Mouse (Mus musculus) intestine, embryonic 15.5 days (tissue): ENCODE data around the gene Rad50. TPM values are rescaled to one million over a fixed set of nuclear protein-coding genes. Genes with fewer than 3 reads are reported as not detected.

ENCODE experiments used
- ATAC-seq: fragments of 200-750 bp; cut with Nextera tagmentation; 2 replicates; pipeline ENCODE4 v1.8.0; 2017; ENCODE audit warnings: moderate TSS enrichment, moderate library complexity
- H3K27ac ChIP-seq: fragments of 300-500 bp; sonication (generic); 2 replicates; pipeline ENCODE4 v1.5.1; 2015; ENCODE audit warnings: mild to moderate bottlenecking, inconsistent platforms
- H3K27me3 ChIP-seq: fragments of 300-500 bp; sonication (generic); replicated peaks from 2 replicates; pipeline ENCODE4 v1.6.1; 2015; ENCODE audit warnings: inconsistent platforms
- H3K36me3 ChIP-seq: fragments of 300-500 bp; sonication (generic); 2 replicates; pipeline ENCODE4 v1.6.1; 2015; ENCODE audit warnings: inconsistent platforms
- H3K4me1 ChIP-seq: fragments of 300-500 bp; sonication (generic); replicated peaks from 2 replicates; pipeline ENCODE4 v1.6.1; 2015; ENCODE audit warnings: inconsistent platforms
- H3K4me2 ChIP-seq: fragments of 300-500 bp; sonication (generic); replicated peaks from 2 replicates; pipeline ENCODE4 v1.6.1; 2015; ENCODE audit warnings: mild to moderate bottlenecking, inconsistent platforms
- H3K4me3 ChIP-seq: fragments of 300-500 bp; sonication (generic); replicated peaks from 2 replicates; pipeline ENCODE4 v1.5.1; 2015; ENCODE audit warnings: inconsistent platforms
- H3K9ac ChIP-seq: fragments of 300-500 bp; sonication (generic); 2 replicates; pipeline ENCODE4 v1.6.1; 2015; ENCODE audit warnings: inconsistent platforms
- H3K9me3 ChIP-seq: fragments of 300-500 bp; sonication (generic); 2 replicates; pipeline ENCODE4 v1.6.1; 2016; ENCODE audit warnings: inconsistent platforms
- WGBS: fragments of 180-500 bp; shearing (Covaris S2); methylation state at CpG from one replicate; pipeline ENCODE4 v1.1.7; 2015; 5-methylcytosine and 5-hydroxymethylcytosine counted together
- polyA plus RNA-seq: library from polyadenylated mRNA; unstranded; fragments of >200 nt; fragmentation: Nextera tagmentation; extraction: Ambion mirVana; gene quantifications from 2 replicates; pipeline ENCODE4 v1.2.1, GENCODE M21; 2015

Gene Rad50
- polyA plus RNA-seq, 1 experiment from 2014 or later: 35.4 TPM

DNA sequence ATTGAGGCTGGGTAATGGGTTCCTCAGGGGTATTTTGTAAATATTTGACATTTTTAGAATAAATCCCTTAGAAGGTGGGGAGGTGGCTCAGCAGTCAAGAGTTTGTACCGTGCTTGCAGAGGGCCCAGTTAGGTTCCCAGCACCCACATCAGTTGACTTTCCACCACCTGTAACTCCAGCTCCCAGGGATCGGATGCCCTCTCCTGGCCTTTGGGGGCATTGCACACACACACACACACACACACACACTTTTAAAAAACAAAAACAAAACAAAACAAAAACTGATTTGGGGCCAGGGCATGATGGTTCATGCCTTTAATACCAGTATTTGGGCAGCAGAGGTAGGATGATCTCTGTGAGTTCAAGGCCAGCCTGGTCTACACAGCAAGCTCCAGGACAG is 83.0 kb downstream of the Rad50 start:
- no peaks in the 10 kb centered on the region for H3K36me3 ChIP-seq
- H3K4me2 ChIP-seq: no peak overlapping the region
- H3K27me3 ChIP-seq: no peaks in the 10 kb centered on the region
- no peaks in the 10 kb centered on the region for H3K4me1 ChIP-seq
- no peak overlapping the region for H3K27ac ChIP-seq
- no peak overlapping the region for H3K9ac ChIP-seq
- no peak overlapping the region for H3K4me3 ChIP-seq
- H3K9me3 ChIP-seq: no peaks in the 10 kb centered on the region
- ATAC-seq: no peak
- whole genome bisulfite sequencing: 95% methylated on average over 2 of the region's 2 CpGs

DNA sequence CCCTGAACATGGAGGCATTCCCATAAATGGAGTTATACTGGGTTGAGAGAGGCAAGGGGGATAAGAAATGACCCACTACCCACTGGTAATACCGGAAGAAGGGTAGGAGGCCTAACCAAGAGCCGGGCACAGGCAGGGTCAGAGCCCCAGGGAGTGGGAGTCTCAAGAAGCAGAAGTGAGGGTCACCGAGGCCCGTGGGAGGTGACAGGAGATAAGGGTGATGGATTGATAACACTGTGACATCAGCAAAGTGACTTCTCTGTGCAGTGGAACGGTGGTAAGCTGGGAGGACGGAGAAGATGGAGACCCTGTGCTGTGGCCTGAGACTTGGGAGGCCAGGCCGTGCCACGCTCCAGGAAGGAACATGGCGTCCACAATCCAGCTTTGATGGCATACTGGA is 83.5 kb downstream of the Rad50 start:
- 78% methylated on average over 9 of the region's 9 CpGs for WGBS
- H3K36me3 ChIP-seq: no peaks in the 10 kb centered on the region
- no peak overlapping the region for H3K4me2 ChIP-seq
- H3K9me3 ChIP-seq: no peaks in the 10 kb centered on the region
- no peak for ATAC-seq
- no peak overlapping the region for H3K4me3 ChIP-seq
- H3K27me3 ChIP-seq: no peaks in the 10 kb centered on the region
- no peak overlapping the region for H3K27ac ChIP-seq
- no peaks in the 10 kb centered on the region for H3K4me1 ChIP-seq
- H3K9ac ChIP-seq: no peak overlapping the region

DNA sequence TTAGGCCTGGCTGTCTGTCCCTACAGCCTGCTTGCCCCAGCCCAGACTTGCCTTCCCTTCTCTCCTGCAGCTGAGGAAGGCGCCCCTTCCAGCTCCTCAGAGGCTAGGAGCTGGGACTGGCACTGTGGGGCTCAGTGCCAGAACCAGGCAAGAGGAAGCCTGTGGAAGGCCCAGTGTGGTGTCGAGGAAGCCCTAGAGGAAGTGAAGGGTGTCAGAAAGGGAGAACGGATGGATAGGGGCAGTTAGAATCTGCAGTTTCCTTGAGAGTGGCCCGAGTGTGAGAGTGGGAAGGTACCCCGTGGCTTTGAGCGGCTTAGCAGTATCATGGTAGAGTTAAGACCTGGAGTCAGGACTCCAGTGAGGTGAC is 84.7 kb downstream of the Rad50 start:
- Histone ChIP-seq H3K36me3 (no peaks in the 10 kb centered on the region), H3K9ac (no peak overlapping the region), H3K4me3 (no peak overlapping the region), H3K4me1 (no peaks in the 10 kb centered on the region), H3K9me3 (no peaks in the 10 kb centered on the region), H3K4me2 (no peak overlapping the region), H3K27me3 (no peaks in the 10 kb centered on the region), H3K27ac (no peak overlapping the region)
- WGBS: 75% methylated on average over 6 of the region's 6 CpGs
- no peak for ATAC-seq

GRCm38 (mm10) chr11:53621582-53622439 is 85.3 kb downstream of the Rad50 start:
- Histone ChIP-seq H3K36me3 (no peaks in the 10 kb centered on the region), H3K27ac (no peak overlapping the region), H3K4me2 (no peak overlapping the region), H3K9me3 (no peaks in the 10 kb centered on the region), H3K9ac (no peak overlapping the region), H3K4me1 (no peaks in the 10 kb centered on the region), H3K4me3 (no peak overlapping the region), H3K27me3 (no peaks in the 10 kb centered on the region)
- WGBS: 90% methylated on average over 11 of the region's 11 CpGs
- no peak for ATAC-seq

GRCm38 (mm10) chr11:53620094-53620493 is 87.0 kb downstream of the Rad50 start:
- WGBS: 88% methylated on average over 4 of the region's 4 CpGs
- H3K9ac ChIP-seq: no peak overlapping the region
- ATAC-seq: no peak

GRCm38 (mm10) chr11:53619428-53619827 is 87.7 kb downstream of the Rad50 start:
- Histone ChIP-seq H3K4me1 (no peaks in the 10 kb centered on the region), H3K4me2 (no peak overlapping the region), H3K36me3 (no peaks in the 10 kb centered on the region), H3K27me3 (no peaks in the 10 kb centered on the region), H3K9ac (no peak overlapping the region), H3K4me3 (no peak overlapping the region), H3K27ac (no peak overlapping the region), H3K9me3 (no peaks in the 10 kb centered on the region)
- ATAC-seq: no peak
- 68% methylated on average over 6 of the region's 6 CpGs for WGBS

More at GRCm38 (mm10) chr11:53620094-53620493, 87.0 kb downstream of the Rad50 start:
- Histone ChIP-seq H3K4me3 (no peak overlapping the region), H3K27ac (no peak overlapping the region), H3K9me3 (no peaks in the 10 kb centered on the region), H3K36me3 (no peaks in the 10 kb centered on the region), H3K4me2 (no peak overlapping the region), H3K4me1 (no peaks in the 10 kb centered on the region), H3K27me3 (no peaks in the 10 kb centered on the region)

- Histone ChIP-seq H3K9ac (no peak within 1 kb of the TSS), H3K4me3 (no peak within 1 kb of the TSS), H3K4me2 (no peak within 1 kb of the TSS), H3K27me3 (no peaks in the 10 kb centered on the region), H3K27ac (no peak within 1 kb of the TSS), H3K36me3 (no peaks in the 10 kb centered on the region), H3K9me3 (no peaks in the 10 kb centered on the region), H3K4me1 (no peaks in the 10 kb centered on the region)
- ATAC-seq: no peak
- 74% methylated on average over 7 of the region's 7 CpGs for WGBS
Measured at GRCm38 (mm10) chr11:53618619-53619198, 88.4 kb downstream of the Rad50 start, which contains the start of gene Il4. Il4 (minus strand) TSS chr11:53618669.

- 69% methylated on average over 4 of the region's 4 CpGs for WGBS
- no peaks in the 10 kb centered on the region for H3K4me1 ChIP-seq
- no peaks in the 10 kb centered on the region for H3K9me3 ChIP-seq
- H3K27me3 ChIP-seq: no peaks in the 10 kb centered on the region
- H3K9ac ChIP-seq: no peak overlapping the region
- H3K36me3 ChIP-seq: no peaks in the 10 kb centered on the region
- H3K27ac ChIP-seq: no peak overlapping the region
- H3K4me2 ChIP-seq: no peak overlapping the region
- no peak for ATAC-seq
- H3K4me3 ChIP-seq: no peak overlapping the region
Measured at GRCm38 (mm10) chr11:53617562-53618109, 89.5 kb downstream of the Rad50 start.

GRCm38 (mm10) chr11:53616748-53617558 is 90.2 kb downstream of the Rad50 start:
- Histone ChIP-seq H3K9me3 (no peaks in the 10 kb centered on the region), H3K27me3 (no peaks in the 10 kb centered on the region), H3K4me1 (no peaks in the 10 kb centered on the region), H3K27ac (no peak overlapping the region), H3K4me3 (no peak overlapping the region), H3K9ac (no peak overlapping the region), H3K36me3 (no peaks in the 10 kb centered on the region), H3K4me2 (no peak overlapping the region)
- WGBS: 69% methylated on average over 8 of the region's 8 CpGs
- ATAC-seq: no peak

GRCm38 (mm10) chr11:53615575-53615974 is 91.5 kb downstream of the Rad50 start:
- no peaks in the 10 kb centered on the region for H3K27me3 ChIP-seq
- no peak overlapping the region for H3K9ac ChIP-seq
- ATAC-seq: no peak
- H3K4me1 ChIP-seq: no peaks in the 10 kb centered on the region
- H3K4me2 ChIP-seq: no peak overlapping the region
- H3K9me3 ChIP-seq: no peaks in the 10 kb centered on the region
- no peak overlapping the region for H3K27ac ChIP-seq
- WGBS: 95% methylated on average over 8 of the region's 8 CpGs
- no peak overlapping the region for H3K4me3 ChIP-seq
- no peaks in the 10 kb centered on the region for H3K36me3 ChIP-seq

DNA sequence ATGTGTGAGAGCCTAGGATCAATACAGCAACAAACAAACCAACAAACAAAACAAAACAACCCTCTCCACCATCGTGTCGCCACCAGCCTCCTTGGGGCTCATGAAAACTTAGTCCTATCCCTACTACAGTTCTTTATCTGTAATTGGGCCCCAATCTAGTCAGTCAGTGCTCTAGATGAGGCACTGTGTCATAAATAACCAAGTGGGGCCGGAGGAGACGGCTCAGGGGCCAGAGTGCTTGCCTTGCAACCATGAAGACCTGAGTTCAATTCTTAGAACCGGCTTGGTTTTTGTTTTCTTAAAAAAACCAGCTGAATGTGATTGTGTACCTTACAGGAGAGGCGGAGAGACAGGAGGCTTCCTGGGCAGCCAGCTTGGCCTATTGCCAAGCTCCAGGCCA is 91.9 kb downstream of the Rad50 start:
- no peaks in the 10 kb centered on the region for H3K4me1 ChIP-seq
- H3K27ac ChIP-seq: no peak overlapping the region
- no peaks in the 10 kb centered on the region for H3K36me3 ChIP-seq
- 58% methylated on average over 6 of the region's 6 CpGs for WGBS
- ATAC-seq: no peak
- H3K9me3 ChIP-seq: no peaks in the 10 kb centered on the region
- no peak overlapping the region for H3K4me3 ChIP-seq
- no peak overlapping the region for H3K4me2 ChIP-seq
- H3K27me3 ChIP-seq: no peaks in the 10 kb centered on the region
- no peak overlapping the region for H3K9ac ChIP-seq

GRCm38 (mm10) chr11:53609672-53610071 is 97.4 kb downstream of the Rad50 start:
- H3K4me2 ChIP-seq: no peak overlapping the region
- H3K9me3 ChIP-seq: no peaks in the 10 kb centered on the region
- no peaks in the 10 kb centered on the region for H3K36me3 ChIP-seq
- WGBS: 79% methylated on average over 3 of the region's 3 CpGs
- no peaks in the 10 kb centered on the region for H3K27me3 ChIP-seq
- H3K9ac ChIP-seq: no peak overlapping the region
- no peak overlapping the region for H3K4me3 ChIP-seq
- no peak overlapping the region for H3K27ac ChIP-seq
- no peak for ATAC-seq
- H3K4me1 ChIP-seq: no peaks in the 10 kb centered on the region
